Mouse (Mus musculus) MEL (cell line): Measurements from ENCODE around the gene Gm20481.

Experiments
- EP300 ChIP-seq, 2 experiments: IDR thresholded peaks; 2 replicates each; pipeline ENCODE4 v1.6.1; 2011; ENCODE audit warnings: improper control_type of control experiment in 2 of 2, low read length in 2 of 2, low read depth in 1 of 2, mild to moderate bottlenecking in 1 of 2
- UBTF ChIP-seq: IDR thresholded peaks from 2 replicates; pipeline ENCODE4 v1.6.1; 2012; ENCODE audit warnings: low read depth, mild to moderate bottlenecking, inconsistent platforms, low read length, improper control_type of control experiment, moderate library complexity, borderline replicate concordance; ENCODE audit not compliant: insufficient read depth

DNA sequence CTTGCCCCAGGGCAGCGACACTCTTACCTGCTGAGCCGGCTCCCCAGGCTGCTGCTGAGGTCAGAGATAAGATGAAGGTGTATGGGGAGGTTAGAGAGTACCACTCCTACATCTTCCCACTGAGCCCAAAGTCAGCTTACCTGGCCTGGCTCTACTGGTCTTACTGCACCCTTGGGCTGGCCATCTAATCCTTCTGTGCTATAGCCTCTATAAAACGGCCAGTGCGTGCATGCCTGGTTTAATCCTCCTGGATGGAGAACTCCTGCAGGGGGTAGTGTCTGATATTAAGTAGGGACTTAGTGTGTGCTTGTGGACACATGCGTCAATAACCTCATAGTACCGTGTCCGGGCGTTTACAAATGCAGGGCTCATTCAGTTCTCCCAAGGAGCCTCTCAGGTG lies 50.8 kb downstream of the Gm20481 start:
- TF ChIP-seq EP300 (IDR thresholded peaks at IDR 0.05; ENCODE audit: low read depth in 1 of 2, low read length in 2 of 2) (no peak), UBTF (no peak)
